Mouse (Mus musculus): ENCODE results near the gene Gm10486. TPM values are rescaled to one million over a fixed set of nuclear protein-coding genes. Genes with fewer than 3 reads are reported as not detected.

Gene Gm10486
- polyA plus RNA-seq (2015; fragmentation: Nextera tagmentation; extraction: Ambion mirVana) = not detected in 2 replicates

GRCm38 (mm10) chrX:35067084-35067483, at the start of gene Gm10486:
Gene Gm10486 (plus strand): TSS chrX:35067384.

